Mouse (Mus musculus) heart, embryonic 13.5 days (tissue): Measurements from ENCODE around the gene Arl14. TPM values are rescaled to one million over a fixed set of nuclear protein-coding genes. Genes with fewer than 3 reads are reported as not detected.
"Not testable (repeated sequence)": the region's sequence is repeated elsewhere in the genome, so short reads cannot be mapped to it uniquely, and the experiment has no call there.

Source experiments
- ATAC-seq: fragments of 200-750 bp; cut with Nextera tagmentation; 2 replicates; pipeline ENCODE4 v1.8.0; 2017; ENCODE audit warnings: moderate TSS enrichment; ENCODE audit not compliant: insufficient number of reproducible peaks, low FRiP score, low TSS enrichment; ENCODE audit errors: extremely low read depth
- H3K27ac ChIP-seq: fragments of 300-500 bp; sonication (generic); replicated peaks from 2 replicates; pipeline ENCODE4 v1.5.1; 2015; ENCODE audit warnings: moderate library complexity, mild to moderate bottlenecking, inconsistent platforms
- H3K27me3 ChIP-seq: fragments of 300-500 bp; sonication (generic); replicated peaks from 2 replicates; pipeline ENCODE4 v1.6.1; 2015; ENCODE audit warnings: mild to moderate bottlenecking, inconsistent platforms
- H3K36me3 ChIP-seq: fragments of 300-500 bp; sonication (generic); 2 replicates; pipeline ENCODE4 v1.6.1; 2015; ENCODE audit warnings: mild to moderate bottlenecking, inconsistent platforms
- H3K4me1 ChIP-seq: fragments of 300-500 bp; sonication (generic); 2 replicates; pipeline ENCODE4 v1.6.1; 2015; ENCODE audit warnings: inconsistent platforms
- H3K4me2 ChIP-seq: fragments of 300-500 bp; sonication (generic); 2 replicates; pipeline ENCODE4 v1.6.1; 2015; ENCODE audit warnings: inconsistent platforms, mild to moderate bottlenecking, moderate library complexity
- H3K4me3 ChIP-seq: fragments of 300-500 bp; sonication (generic); 2 replicates; pipeline ENCODE4 v1.5.1; 2015; ENCODE audit warnings: moderate library complexity, mild to moderate bottlenecking, inconsistent platforms
- H3K9ac ChIP-seq: fragments of 300-500 bp; sonication (generic); 2 replicates; pipeline ENCODE4 v1.6.1; 2015; ENCODE audit warnings: inconsistent platforms, mild to moderate bottlenecking, moderate library complexity
- H3K9me3 ChIP-seq: fragments of 300-500 bp; sonication (generic); 2 replicates; pipeline ENCODE4 v1.6.1; 2016; ENCODE audit warnings: inconsistent platforms
- WGBS: fragments of 180-500 bp; shearing (Covaris S2); methylation state at CpG from one replicate; pipeline ENCODE4 v1.1.7; 2015; ENCODE audit warnings: mixed read lengths; 5-methylcytosine and 5-hydroxymethylcytosine counted together
- polyA plus RNA-seq: library from polyadenylated mRNA; unstranded; fragments of >200 nt; fragmentation: Nextera tagmentation; extraction: Ambion mirVana; gene quantifications from 2 replicates; pipeline ENCODE4 v1.2.1, GENCODE M21; 2015

Gene Arl14
- polyA plus RNA-seq, 1 experiment from 2014 or later = not detected

DNA sequence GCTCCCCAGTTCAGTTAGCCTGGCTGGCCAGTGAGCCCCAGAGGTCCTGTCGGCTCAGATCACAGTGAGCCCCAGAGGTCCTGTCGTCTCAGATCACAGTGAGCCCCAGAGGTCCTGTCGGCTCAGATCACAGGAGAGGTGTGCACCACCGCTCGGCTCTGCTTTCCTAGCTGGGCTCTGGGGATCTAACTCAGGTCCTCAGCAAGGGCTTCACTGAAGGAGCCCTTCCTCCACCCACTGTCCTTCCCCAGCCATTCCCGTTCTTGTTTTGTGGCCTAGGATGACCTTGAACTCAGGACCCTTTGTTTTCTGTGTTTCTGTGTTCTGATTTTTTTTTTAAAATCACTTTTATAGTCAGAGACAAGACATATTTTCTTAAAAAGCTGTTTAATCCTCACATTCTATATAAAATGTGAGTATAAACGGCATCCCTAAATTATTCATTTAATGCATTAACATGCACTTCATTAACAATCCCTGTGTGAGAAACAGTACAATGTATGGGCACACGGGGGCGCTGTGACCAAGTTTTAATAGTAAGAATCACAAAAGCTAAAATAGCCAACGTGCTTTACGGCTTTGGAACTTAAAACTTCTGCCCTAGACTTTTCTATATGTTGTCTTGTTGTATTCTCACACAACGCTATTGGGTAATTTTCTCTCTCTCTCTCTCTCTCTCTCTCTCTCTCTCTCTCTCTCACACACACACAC, 16.1 kb downstream of the Arl14 start:
- Histone ChIP-seq H3K9ac (no peak overlapping the region), H3K4me3 (no peak overlapping the region), H3K4me2 (no peak overlapping the region), H3K27me3 (no peaks in the 10 kb centered on the region), H3K36me3 (no peaks in the 10 kb centered on the region), H3K9me3 (no peaks in the 10 kb centered on the region), H3K27ac (no peak overlapping the region), H3K4me1 (no peaks in the 10 kb centered on the region)
- ATAC-seq = no peak
- 41% methylated on average over 12 of the region's 12 CpGs for WGBS

DNA sequence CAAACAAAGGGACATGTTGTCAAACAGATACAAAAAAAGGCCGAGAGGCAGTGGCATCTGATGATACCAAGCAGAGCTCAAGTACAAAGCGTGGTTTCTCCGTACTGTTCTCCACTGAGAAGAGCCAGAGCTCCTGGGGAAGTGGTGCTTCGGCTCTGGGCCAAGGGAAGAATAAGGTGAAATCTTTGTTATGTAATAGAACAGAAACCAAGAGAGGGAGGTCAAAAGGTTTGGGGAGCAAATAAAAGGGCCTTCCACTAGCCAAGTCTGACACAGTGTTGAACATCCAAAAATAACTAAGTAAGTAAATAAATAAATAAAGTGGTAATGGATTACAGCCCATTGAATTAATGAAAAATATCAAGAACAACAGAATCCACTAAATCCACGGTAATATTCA, 17.0 kb downstream of the Arl14 start:
- ATAC-seq = no peak

GRCm38 (mm10) chr3:69241020-69241419, 18.8 kb downstream of the Arl14 start:
- Histone ChIP-seq H3K36me3 (no peaks in the 10 kb centered on the region), H3K9me3 (no peaks in the 10 kb centered on the region), H3K4me2 (no peak overlapping the region), H3K27ac (no peak overlapping the region), H3K4me3 (no peak overlapping the region), H3K9ac (no peak overlapping the region), H3K4me1 (no peaks in the 10 kb centered on the region), H3K27me3 (no peaks in the 10 kb centered on the region)
- WGBS = 58% methylated on average over 1 of the region's 1 CpGs
- no peak for ATAC-seq

More for the DNA sequence above, 17.0 kb downstream of the Arl14 start:
- H3K9me3 ChIP-seq = no peaks in the 10 kb centered on the region
- H3K36me3 ChIP-seq = no peaks in the 10 kb centered on the region
- H3K27me3 ChIP-seq = no peaks in the 10 kb centered on the region
- H3K4me3 ChIP-seq = no peak overlapping the region
- H3K4me2 ChIP-seq = no peak overlapping the region
- H3K9ac ChIP-seq = no peak overlapping the region
- H3K27ac ChIP-seq = no peak overlapping the region
- 56% methylated on average over 5 of the region's 5 CpGs for WGBS
- H3K4me1 ChIP-seq = no peaks in the 10 kb centered on the region

DNA sequence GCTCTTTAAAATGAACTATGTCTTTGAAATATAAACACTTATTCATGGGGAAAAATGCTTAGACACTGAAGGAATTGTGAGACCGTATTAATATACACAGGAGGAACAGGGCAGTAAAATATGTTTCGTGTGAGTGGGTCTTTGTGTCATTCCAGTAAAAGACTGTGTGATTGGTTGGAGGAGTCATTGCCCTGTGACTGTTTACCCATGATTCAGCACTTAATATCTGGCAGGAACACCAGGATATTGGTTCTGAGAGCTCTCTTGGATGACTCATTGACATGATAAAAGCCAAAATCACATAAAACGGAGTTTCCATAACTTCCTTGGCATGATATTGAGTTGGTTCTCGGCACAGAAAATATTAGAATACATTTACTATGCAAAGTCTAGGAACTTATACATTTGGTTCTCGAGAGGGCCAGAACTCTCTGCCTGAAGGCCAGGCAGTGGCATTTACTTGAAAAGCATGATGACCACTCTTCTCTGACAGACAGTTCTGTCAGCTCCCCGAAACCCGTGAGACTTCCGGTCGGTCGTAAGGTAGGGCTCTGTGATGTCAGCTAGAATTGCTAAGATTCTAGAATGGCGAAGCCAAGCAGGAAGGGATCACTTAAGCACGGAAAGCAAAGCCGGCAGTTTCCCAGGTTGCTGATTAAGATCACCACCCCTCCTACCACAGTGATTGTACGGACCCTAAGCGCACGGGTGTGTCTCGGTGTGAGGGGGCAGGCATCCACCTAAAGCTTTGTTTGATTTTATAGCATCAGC, 31.1 kb downstream of the Arl14 start:
- WGBS = 81% methylated on average over 17 of the region's 17 CpGs
- no peaks in the 10 kb centered on the region for H3K9me3 ChIP-seq
- no peak overlapping the region for H3K4me3 ChIP-seq
- no peaks in the 10 kb centered on the region for H3K27me3 ChIP-seq
- H3K4me1 ChIP-seq = 0 out of 2 replicates have a peak, but pooled peaks cover 3% of the 10 kb centered on the region
- no peak overlapping the region for H3K4me2 ChIP-seq
- H3K9ac ChIP-seq = no peak overlapping the region
- ATAC-seq = no peak
- H3K36me3 ChIP-seq = no peaks in the 10 kb centered on the region
- H3K27ac ChIP-seq = no peak overlapping the region

DNA sequence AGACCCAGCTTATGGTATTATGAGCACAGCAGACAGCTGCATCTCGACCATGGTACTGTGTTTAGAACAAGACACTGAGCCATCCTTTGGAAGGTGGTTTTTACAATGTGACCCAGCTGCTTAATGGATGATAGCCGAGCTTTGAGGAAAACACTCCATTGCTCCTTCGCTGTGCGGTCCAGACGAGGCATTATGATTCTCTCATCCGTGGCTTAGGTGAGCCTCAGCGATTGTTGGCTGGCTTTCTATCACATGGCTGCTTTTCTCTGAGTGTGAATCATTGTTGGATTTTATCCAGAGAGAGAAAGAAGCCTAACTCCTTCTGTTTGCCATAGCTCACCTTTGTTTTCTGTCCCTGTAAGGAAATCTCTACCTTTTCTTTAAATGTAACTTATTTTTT, 32.5 kb downstream of the Arl14 start:
- Histone ChIP-seq H3K4me1 (peaks cover 11% of the 10 kb centered on the region), H3K27me3 (no peaks in the 10 kb centered on the region), H3K36me3 (no peaks in the 10 kb centered on the region), H3K9me3 (no peaks in the 10 kb centered on the region), H3K4me2 (no peak overlapping the region), H3K4me3 (no peak overlapping the region), H3K9ac (no peak overlapping the region), H3K27ac (no peak overlapping the region)
- no peak for ATAC-seq
- 72% methylated on average over 7 of the region's 7 CpGs for WGBS

GRCm38 (mm10) chr3:69257049-69257699, 35.0 kb downstream of the Arl14 start:
- no peak overlapping the region for H3K27ac ChIP-seq

GRCm38 (mm10) chr3:69263010-69263643, 40.9 kb downstream of the Arl14 start:
- Histone ChIP-seq H3K4me1 (peaks cover 20% of the 10 kb centered on the region), H3K36me3 (no peaks in the 10 kb centered on the region), H3K9ac (no peak overlapping the region), H3K27ac (no peak overlapping the region), H3K4me2 (no peak overlapping the region), H3K9me3 (peaks cover 2% of the 10 kb centered on the region; the same call in 1 of the 2 replicates), H3K27me3 (no peaks in the 10 kb centered on the region), H3K4me3 (no peak overlapping the region)
- ATAC-seq = no peak
- WGBS = 38% methylated on average over 7 of the region's 7 CpGs

More at GRCm38 (mm10) chr3:69257049-69257699, 35.0 kb downstream of the Arl14 start:
- no peak for ATAC-seq
- Histone ChIP-seq H3K4me1 (peaks cover 11% of the 10 kb centered on the region), H3K9me3 (no peaks in the 10 kb centered on the region), H3K4me2 (no peak overlapping the region), H3K36me3 (no peaks in the 10 kb centered on the region), H3K4me3 (no peak overlapping the region), H3K9ac (no peak overlapping the region), H3K27me3 (no peaks in the 10 kb centered on the region)
- 9% methylated on average over 2 of the region's 2 CpGs for WGBS

GRCm38 (mm10) chr3:69264299-69264698, 42.1 kb downstream of the Arl14 start:
- H3K4me3 ChIP-seq, ATAC-seq, H3K27me3 ChIP-seq, H3K9me3 ChIP-seq, H3K27ac ChIP-seq, H3K4me2 ChIP-seq, H3K36me3 ChIP-seq, H3K9ac ChIP-seq: not testable (repeated sequence)
- peaks cover 14% of the 10 kb centered on the region for H3K4me1 ChIP-seq
- WGBS = 78% methylated on average over 2 of the region's 2 CpGs

DNA sequence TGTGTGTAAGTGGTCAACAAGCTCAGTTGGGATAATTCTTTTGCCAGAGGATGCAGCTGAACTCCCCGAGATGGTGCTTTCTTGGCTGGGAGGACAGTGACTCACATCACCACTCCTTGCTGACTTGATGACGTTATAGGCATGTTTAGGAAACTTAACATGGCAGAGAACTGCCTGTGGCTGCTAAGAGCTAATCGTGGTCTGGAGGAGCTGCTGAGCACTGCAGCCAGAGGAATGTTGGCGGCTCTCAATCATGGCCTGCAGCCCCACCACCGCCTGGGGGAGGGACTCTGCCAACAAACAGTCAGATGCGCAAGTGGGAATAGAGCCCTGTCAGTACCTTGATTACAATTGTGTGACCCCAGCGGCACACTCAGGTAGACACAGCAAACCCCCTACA, 49.6 kb downstream of the Arl14 start:
- H3K9me3 ChIP-seq = no peaks in the 10 kb centered on the region
- H3K27me3 ChIP-seq = no peaks in the 10 kb centered on the region
- no peak overlapping the region; the same call in 1 of the 2 replicates for H3K27ac ChIP-seq
- 27% methylated on average over 7 of the region's 7 CpGs for WGBS
- no peak for ATAC-seq
- no peak overlapping the region for H3K4me3 ChIP-seq
- H3K36me3 ChIP-seq = no peaks in the 10 kb centered on the region
- peaks cover 8% of the 10 kb centered on the region; the same call in 1 of the 2 replicates for H3K4me1 ChIP-seq
- H3K9ac ChIP-seq = no peak overlapping the region
- H3K4me2 ChIP-seq = no peak overlapping the region
